Mouse (Mus musculus) stomach, embryonic 14.5 days (tissue): Measurements from ENCODE around the gene Rnf166. TPM values are rescaled to one million over a fixed set of nuclear protein-coding genes. Genes with fewer than 3 reads are reported as not detected.

Source experiments
- ATAC-seq: fragments of 200-750 bp; cut with Nextera tagmentation; 2 replicates; pipeline ENCODE4 v1.8.0; 2017; ENCODE audit warnings: low read depth, moderate TSS enrichment; ENCODE audit not compliant: insufficient number of reproducible peaks, insufficient read depth, low FRiP score
- H3K27ac ChIP-seq: fragments of 300-500 bp; sonication (generic); 2 replicates; pipeline ENCODE4 v1.5.1; 2014; ENCODE audit warnings: mild to moderate bottlenecking, low read length, moderate library complexity, mixed read lengths
- H3K27me3 ChIP-seq: fragments of 300-500 bp; sonication (generic); 2 replicates; pipeline ENCODE4 v1.6.1; 2014; ENCODE audit warnings: low read length, control low read depth, mixed read lengths; ENCODE audit not compliant: control insufficient read depth, insufficient read depth
- H3K36me3 ChIP-seq: fragments of 300-500 bp; sonication (generic); 2 replicates; pipeline ENCODE4 v1.6.1; 2014; ENCODE audit warnings: mild to moderate bottlenecking, control low read depth, low read length, moderate library complexity, mixed read lengths; ENCODE audit not compliant: control insufficient read depth, insufficient read depth
- H3K4me1 ChIP-seq: fragments of 300-500 bp; sonication (generic); 2 replicates; pipeline ENCODE4 v1.6.1; 2014; ENCODE audit warnings: low read length, control low read depth, mixed read lengths; ENCODE audit not compliant: control insufficient read depth, insufficient read depth
- H3K4me2 ChIP-seq: fragments of 300-500 bp; sonication (generic); replicated peaks from 2 replicates; pipeline ENCODE4 v1.6.1; 2014; ENCODE audit warnings: low read depth, low read length, control low read depth
- H3K4me3 ChIP-seq: fragments of 300-500 bp; sonication (generic); 2 replicates; pipeline ENCODE4 v1.5.1; 2014; ENCODE audit warnings: low read depth, low read length, control low read depth
- H3K9ac ChIP-seq: fragments of 300-500 bp; sonication (generic); replicated peaks from 2 replicates; pipeline ENCODE4 v1.6.1; 2014; ENCODE audit warnings: low read depth, mild to moderate bottlenecking, control low read depth, low read length, moderate library complexity, mixed read lengths
- H3K9me3 ChIP-seq: fragments of 300-500 bp; sonication (generic); 2 replicates; pipeline ENCODE4 v1.6.1; 2016; ENCODE audit warnings: low read depth, low read length, control low read depth; ENCODE audit not compliant: control insufficient read depth
- WGBS: fragments of 180-500 bp; shearing (Covaris S2); extraction: QIAGEN DNeasy Blood & Tissue Kit; methylation state at CpG from one replicate; pipeline ENCODE4 v1.1.7; 2014; 5-methylcytosine and 5-hydroxymethylcytosine counted together
- polyA plus RNA-seq: library from polyadenylated mRNA; unstranded; fragments of >200 nt; fragmentation: Nextera tagmentation; extraction: Ambion mirVana; gene quantifications from 2 replicates; pipeline ENCODE4 v1.2.1, GENCODE M21; 2014

Rnf166 gene
- polyA plus RNA-seq, 1 experiment from 2014 or later: 31.5 TPM

DNA sequence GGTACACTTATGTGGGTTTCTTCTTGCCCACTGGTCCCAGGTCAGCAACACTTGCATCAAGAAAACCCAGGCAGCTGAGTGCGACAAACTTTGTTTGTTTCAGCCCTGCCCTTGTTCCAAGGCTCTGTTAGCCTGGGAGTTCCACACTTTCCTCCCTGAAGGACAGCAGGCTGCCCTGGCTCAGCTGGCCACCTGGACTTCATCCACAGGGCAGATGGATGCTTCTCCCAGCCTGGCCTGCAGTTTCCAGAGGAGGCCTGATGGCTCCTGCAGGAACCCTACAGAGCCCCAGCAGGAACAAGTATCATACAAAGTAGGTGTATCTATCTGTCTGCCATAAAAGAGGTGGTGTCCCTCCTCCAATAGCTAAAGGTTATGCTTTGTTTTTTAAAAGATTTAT, 34.5 kb downstream of the Rnf166 start:
- Histone ChIP-seq H3K36me3 (peaks cover 11% of the 10 kb centered on the region), H3K4me1 (peaks cover 23% of the 10 kb centered on the region), H3K9ac (no peak overlapping the region), H3K27me3 (no peaks in the 10 kb centered on the region), H3K27ac (no peak overlapping the region), H3K4me2 (no peak overlapping the region), H3K4me3 (no peak overlapping the region), H3K9me3 (no peaks in the 10 kb centered on the region)
- 80% methylated on average over 1 of the region's 1 CpGs for WGBS
- ATAC-seq: no peak

DNA sequence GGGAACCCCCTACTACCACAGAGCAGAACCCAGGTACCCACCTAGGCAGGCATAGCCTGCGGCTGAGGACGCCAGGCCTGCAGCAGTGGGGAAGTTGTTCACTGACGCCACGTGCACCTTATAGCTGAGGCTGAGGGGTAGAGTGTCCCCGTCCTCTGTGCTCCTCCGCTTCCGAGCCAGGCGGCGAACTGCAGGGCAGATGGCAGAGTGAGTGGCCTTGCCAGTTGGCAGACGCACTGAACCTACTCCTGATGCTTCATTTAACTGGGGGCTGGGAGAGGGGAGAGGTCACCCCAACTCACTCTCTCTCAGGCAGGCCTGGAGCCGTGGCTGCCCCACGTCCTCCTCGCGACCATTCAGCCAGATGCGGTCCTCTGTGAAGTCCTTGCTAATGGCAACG, 36.5 kb downstream of the Rnf166 start:
- H3K27ac ChIP-seq: no peak overlapping the region
- H3K4me2 ChIP-seq: no peak overlapping the region
- H3K4me1 ChIP-seq: peaks cover 14% of the 10 kb centered on the region
- H3K27me3 ChIP-seq: no peaks in the 10 kb centered on the region
- ATAC-seq: no peak
- H3K36me3 ChIP-seq: peaks cover 14% of the 10 kb centered on the region
- H3K9me3 ChIP-seq: no peaks in the 10 kb centered on the region
- H3K4me3 ChIP-seq: no peak overlapping the region
- 96% methylated on average over 16 of the region's 16 CpGs for WGBS
- no peak overlapping the region for H3K9ac ChIP-seq

DNA sequence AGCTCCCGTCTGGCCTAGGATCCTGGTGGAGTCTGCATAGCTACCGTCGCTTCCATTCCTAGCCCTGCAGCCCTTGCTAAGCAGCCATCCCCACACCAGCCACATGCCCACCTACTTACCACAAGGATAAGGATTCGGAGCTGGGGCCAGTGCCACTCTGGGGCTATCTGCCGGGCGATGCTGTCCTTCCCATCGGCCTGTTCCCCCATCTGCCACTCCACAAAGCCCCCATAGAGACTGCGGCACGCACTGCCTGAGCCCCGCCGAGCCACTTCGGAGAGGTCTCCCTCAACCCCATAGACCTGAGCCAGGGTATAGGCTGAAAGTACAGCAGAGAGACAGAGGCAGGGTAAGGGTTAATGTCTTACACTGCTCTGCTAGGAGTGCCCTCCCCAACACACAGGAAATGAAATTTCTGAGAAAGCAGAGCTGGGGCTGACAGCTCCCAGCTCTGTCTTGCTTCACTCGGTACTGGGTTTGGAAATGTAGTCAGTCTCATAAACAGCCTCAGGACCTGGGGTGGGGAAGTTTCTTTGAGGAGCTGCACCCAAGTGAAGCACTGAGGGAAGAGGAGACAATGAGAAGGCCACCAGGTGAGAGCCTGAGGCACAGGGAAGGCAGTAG, 38.0 kb downstream of the Rnf166 start:
- no peaks in the 10 kb centered on the region for H3K27me3 ChIP-seq
- H3K4me3 ChIP-seq: no peak overlapping the region
- no peaks in the 10 kb centered on the region for H3K9me3 ChIP-seq
- H3K36me3 ChIP-seq: peaks cover 14% of the 10 kb centered on the region
- 80% methylated on average over 13 of the region's 13 CpGs for WGBS
- H3K4me2 ChIP-seq: peak overlapping the region; percentile 14; the same call in 1 of the 2 replicates
- peaks cover 18% of the 10 kb centered on the region for H3K4me1 ChIP-seq
- peak overlapping the region; percentile 84 for H3K27ac ChIP-seq
- peak; percentile 47; the same call in 1 of the 2 replicates for ATAC-seq
- no peak overlapping the region for H3K9ac ChIP-seq

DNA sequence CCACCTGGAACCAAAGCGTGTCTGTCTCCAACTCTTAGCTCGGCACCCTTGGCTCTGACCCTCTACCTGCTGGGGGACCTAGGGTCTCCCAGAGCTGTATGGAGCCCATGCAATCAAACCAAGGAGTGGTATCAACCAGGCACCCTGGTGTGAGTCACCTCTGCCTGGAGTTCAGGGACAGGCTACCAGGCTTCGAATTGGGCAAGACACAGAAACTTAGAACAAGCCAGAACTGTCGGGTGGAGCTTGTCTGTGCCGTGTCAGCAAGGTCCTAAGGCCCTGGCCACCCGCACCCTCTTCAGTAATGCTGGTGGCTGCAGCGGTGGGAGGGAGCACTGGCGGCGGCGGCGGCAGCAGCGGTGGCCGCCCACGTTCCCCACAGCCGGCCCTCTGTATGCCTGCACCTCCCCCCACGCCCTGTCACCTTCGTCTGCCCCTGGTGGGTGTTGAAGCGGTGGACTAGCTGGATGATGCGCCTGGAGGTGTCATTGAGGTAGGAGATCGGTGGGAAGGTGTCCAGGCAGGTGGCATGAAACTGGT, 39.2 kb downstream of the Rnf166 start:
- no peaks in the 10 kb centered on the region for H3K9me3 ChIP-seq
- H3K4me3 ChIP-seq: no peak overlapping the region
- no peak for ATAC-seq
- H3K9ac ChIP-seq: no peak overlapping the region
- H3K27me3 ChIP-seq: no peaks in the 10 kb centered on the region
- H3K36me3 ChIP-seq: peaks cover 14% of the 10 kb centered on the region
- peaks cover 18% of the 10 kb centered on the region for H3K4me1 ChIP-seq
- no peak overlapping the region for H3K27ac ChIP-seq
- whole genome bisulfite sequencing: 88% methylated on average over 20 of the region's 20 CpGs
- no peak overlapping the region for H3K4me2 ChIP-seq

- Histone ChIP-seq H3K4me3 (no peak overlapping the region), H3K27me3 (no peaks in the 10 kb centered on the region), H3K4me1 (peaks cover 22% of the 10 kb centered on the region), H3K27ac (no peak overlapping the region), H3K4me2 (no peak overlapping the region), H3K9ac (no peak overlapping the region), H3K9me3 (no peaks in the 10 kb centered on the region), H3K36me3 (peaks cover 14% of the 10 kb centered on the region)
- ATAC-seq: no peak
- 94% methylated on average over 9 of the region's 9 CpGs for WGBS
These were observed 39.7 kb downstream of the Rnf166 start for GRCm38 (mm10) chr8:122436146-122436545.

GRCm38 (mm10) chr8:122435375-122435774, 40.5 kb downstream of the Rnf166 start:
- Histone ChIP-seq H3K27me3 (no peaks in the 10 kb centered on the region), H3K36me3 (peaks cover 14% of the 10 kb centered on the region), H3K4me3 (no peak overlapping the region), H3K9ac (no peak overlapping the region), H3K9me3 (no peaks in the 10 kb centered on the region), H3K27ac (no peak overlapping the region), H3K4me2 (no peak overlapping the region), H3K4me1 (peaks cover 22% of the 10 kb centered on the region)
- no peak for ATAC-seq
- WGBS: 88% methylated on average over 6 of the region's 6 CpGs

DNA sequence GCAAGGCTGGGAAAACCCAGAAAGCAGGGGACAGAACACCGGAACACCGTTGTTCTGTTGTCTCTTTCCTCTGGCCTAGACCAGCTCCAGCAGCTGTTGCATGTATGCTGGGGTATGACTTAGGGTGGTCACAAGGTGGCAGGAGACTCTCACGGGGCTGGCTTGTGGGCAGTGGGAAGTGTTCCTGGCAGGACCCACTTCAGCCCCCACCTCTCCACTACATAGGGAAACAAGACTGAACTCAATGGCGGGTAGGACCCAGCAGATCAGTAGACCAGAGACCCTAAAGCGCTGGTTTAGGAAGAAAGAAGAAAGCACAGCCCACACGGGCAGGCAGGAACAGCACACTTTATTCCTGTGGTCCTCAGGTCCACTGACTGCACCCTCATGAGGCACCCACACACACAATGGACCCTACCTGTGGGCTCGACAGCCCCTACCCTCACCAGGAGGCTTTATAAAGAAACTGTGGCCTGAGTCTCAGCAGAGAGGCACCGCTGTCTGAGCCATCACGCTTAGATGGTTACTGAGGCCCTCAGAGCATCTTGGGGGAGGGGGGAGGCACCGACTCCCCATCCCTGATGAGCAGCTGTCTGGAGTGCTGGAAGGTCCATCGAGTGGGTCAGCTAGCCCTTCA, 42.5 kb downstream of the Rnf166 start:
- Histone ChIP-seq H3K27me3 (no peaks in the 10 kb centered on the region), H3K4me2 (peak overlapping the region; percentile 75), H3K9ac (no peak overlapping the region), H3K4me3 (peak overlapping the region; percentile 54; the same call in 1 of the 2 replicates), H3K4me1 (peaks cover 21% of the 10 kb centered on the region), H3K9me3 (no peaks in the 10 kb centered on the region), H3K27ac (no peak overlapping the region; the same call in 1 of the 2 replicates), H3K36me3 (peaks cover 13% of the 10 kb centered on the region)
- 66% methylated on average over 11 of the region's 11 CpGs for WGBS
- peak; percentile 53 for ATAC-seq

DNA sequence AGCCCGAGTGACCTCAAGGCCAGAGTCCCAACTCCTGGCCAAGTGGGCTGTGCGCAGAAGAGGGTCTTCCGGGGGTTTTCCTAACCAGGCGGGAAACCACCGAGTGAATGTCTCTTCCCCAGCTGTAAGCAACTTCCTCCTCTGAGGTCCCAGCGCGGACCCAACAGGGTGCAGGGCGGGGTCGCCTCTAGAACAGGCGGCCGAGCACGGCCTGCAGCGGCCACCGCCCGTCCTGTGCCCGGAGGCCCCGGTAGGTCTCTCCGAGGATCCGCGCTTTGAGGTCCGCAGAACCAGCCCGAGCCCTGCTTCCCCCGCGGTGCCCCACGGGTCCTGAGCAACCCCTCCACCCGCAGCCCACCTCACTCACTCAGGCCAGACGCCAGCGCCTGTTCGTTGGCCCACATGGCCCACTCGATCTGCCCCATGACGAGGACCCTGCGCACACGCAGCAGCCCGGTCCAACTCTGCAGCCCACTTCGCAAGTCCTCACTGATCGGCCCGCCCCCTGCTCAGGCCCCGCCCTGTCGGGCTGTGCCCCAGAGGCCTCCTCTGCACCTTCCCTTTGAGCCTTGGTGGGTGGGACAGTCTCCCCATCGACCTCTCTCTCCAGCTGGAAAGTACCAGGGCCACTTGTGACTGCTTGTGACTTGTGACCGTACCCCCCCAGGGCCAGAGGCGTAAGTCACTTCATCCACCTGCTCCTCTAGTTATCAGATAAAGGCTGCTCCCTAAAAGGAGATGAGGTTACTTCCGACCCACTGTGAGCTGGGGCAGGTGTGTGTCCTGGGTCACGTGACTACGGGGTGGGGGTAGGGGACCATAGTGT, 43.2 kb downstream of the Rnf166 start, which contains the start of gene Cyba:
Cyba (minus strand) TSS at position 488 of the 826 bp plus-strand sequence.
- WGBS: 3% methylated on average over 45 of the region's 45 CpGs
- peak within 1 kb of the TSS; percentile 75 for H3K4me2 ChIP-seq

More for the DNA sequence above, 43.2 kb downstream of the Rnf166 start, which contains the start of gene Cyba:
- Histone ChIP-seq H3K27ac (peak within 1 kb of the TSS; percentile 44), H3K9me3 (no peaks in the 10 kb centered on the region), H3K4me1 (peaks cover 17% of the 10 kb centered on the region), H3K9ac (peak within 1 kb of the TSS; percentile 71), H3K27me3 (no peaks in the 10 kb centered on the region), H3K4me3 (peak within 1 kb of the TSS; percentile 54), H3K36me3 (peaks cover 10% of the 10 kb centered on the region)
- peak; percentile 85 for ATAC-seq
